Mouse (Mus musculus): ENCODE data around the gene Gm45785.

GRCm38 (mm10) chr7:140843806-140844205, 12.3 kb downstream of the Gm45785 start:
- TF ChIP-seq EP300 (IDR thresholded peaks at IDR 0.05; ENCODE audit: insufficient read depth, low read depth, low read length) (no peak), CTCF (IDR thresholded peaks at IDR 0.05) (no peak), POLR2A (IDR thresholded peaks at IDR 0.05; ENCODE audit: insufficient read depth, low read depth, low read length) (no peak)
